Mouse (Mus musculus): ENCODE measurements around the gene Slc26a3.
A peak's percentile ranks its signal among the peaks of the same experiment; 100 is the strongest.

DNA sequence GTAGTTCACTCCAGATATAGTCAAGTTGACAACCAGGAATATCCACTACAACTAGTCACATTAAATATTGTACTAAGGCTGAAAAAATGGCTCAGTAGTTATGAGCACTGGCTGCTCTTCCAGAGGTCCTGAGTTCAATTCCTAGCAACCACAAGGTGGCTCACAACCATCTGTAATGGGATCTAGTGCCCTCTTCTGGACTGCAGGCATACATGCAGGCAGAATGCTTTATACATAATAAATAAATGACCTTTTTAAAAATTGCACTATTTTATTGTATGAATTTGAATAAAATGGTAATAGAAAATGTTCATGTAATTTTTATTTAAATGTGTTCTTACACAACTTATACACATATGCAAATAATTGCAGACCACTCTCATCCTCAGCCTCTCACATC, 112.5 kb downstream of the Slc26a3 start:
- TF ChIP-seq CTCF (IDR thresholded peaks at IDR 0.05; ENCODE audit: low read depth) = peak; percentile 39
- no peak for TF ChIP-seq EP300 (IDR thresholded peaks at IDR 0.05; ENCODE audit: low read depth)
